Mouse (Mus musculus): ENCODE results near the gene Gprin2. TPM values are rescaled to one million over a fixed set of nuclear protein-coding genes. Genes with fewer than 3 reads are reported as not detected.
A peak's percentile ranks its signal among the peaks of the same experiment; 100 is the strongest.

Gene Gprin2
- polyA plus RNA-seq, 1 experiment from 2014 or later: 1.1 TPM

DNA sequence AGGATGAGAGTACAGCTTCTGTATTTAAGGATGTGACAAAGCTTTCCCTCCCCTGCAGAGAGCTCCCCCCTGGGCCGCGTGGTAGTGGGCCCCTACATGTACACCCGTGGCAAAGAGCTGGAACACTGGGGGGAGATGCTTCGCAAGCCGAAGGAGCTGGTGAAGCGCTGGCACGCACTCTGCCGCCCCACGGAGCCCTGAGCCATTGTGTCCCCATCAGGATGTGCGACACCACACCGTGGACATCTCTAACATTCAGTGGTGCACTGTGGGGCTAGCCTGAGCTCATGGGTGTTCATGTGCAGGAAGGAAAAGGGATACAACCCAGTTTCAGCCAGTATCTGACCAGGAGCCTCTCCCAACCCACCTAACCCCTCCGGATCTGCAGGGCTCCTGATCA is 26.5 kb upstream of the Gprin2 start:
- no peak overlapping the region for H3K4me3 ChIP-seq (ENCODE audit: low read depth, low read length)
- 82% methylated on average over 12 of the region's 12 CpGs for WGBS
- H3K9me3 ChIP-seq (ENCODE audit: control insufficient read depth, low read length): no peaks in the 10 kb centered on the region
- ATAC-seq (ENCODE audit: insufficient read depth, low FRiP score, low TSS enrichment): no peak
- no peak overlapping the region for H3K27ac ChIP-seq (ENCODE audit: low read depth, low read length)
- H3K9ac ChIP-seq (ENCODE audit: low read length): no peak overlapping the region
- no peaks in the 10 kb centered on the region for H3K4me1 ChIP-seq (ENCODE audit: control insufficient read depth, insufficient read depth, low read length)
- no peaks in the 10 kb centered on the region for H3K36me3 ChIP-seq (ENCODE audit: control insufficient read depth, insufficient read depth, low read length)
- DNase-seq (ENCODE audit: low spot score): no peak
- no peaks in the 10 kb centered on the region for H3K27me3 ChIP-seq (ENCODE audit: control insufficient read depth, insufficient read depth, low read length)
- no peak overlapping the region for H3K4me2 ChIP-seq (ENCODE audit: low read depth)

DNA sequence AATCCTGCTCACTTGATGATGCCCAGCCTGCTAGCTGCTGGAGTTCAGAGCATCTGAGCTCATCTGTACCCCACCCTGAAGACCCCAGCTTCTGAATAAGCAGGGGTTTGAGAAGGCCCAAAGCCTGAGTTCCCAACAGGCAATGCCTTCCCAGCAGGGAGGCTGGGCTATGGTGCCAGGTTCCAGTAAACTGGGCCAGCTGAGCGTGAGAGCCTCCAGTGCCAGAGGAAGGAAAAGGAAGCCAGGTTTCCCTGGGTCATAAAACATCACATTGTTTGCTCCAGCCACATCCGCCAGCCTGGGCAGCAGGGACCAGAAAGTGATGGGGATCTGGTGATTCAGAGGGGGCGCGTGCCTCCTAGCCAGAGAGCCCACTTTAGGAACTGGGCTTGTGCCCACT is 25.1 kb upstream of the Gprin2 start:
- H3K27me3 ChIP-seq (ENCODE audit: control insufficient read depth, insufficient read depth, low read length): no peaks in the 10 kb centered on the region
- WGBS: 72% methylated on average over 4 of the region's 4 CpGs

GRCm38 (mm10) chr14:34225986-34226385 is 24.5 kb upstream of the Gprin2 start:
- 89% methylated on average over 9 of the region's 9 CpGs for WGBS
- Histone ChIP-seq H3K27ac (ENCODE audit: low read depth, low read length) (no peak overlapping the region), H3K9ac (ENCODE audit: low read length) (no peak overlapping the region), H3K27me3 (ENCODE audit: control insufficient read depth, insufficient read depth, low read length) (no peaks in the 10 kb centered on the region), H3K4me3 (ENCODE audit: low read depth, low read length) (no peak overlapping the region), H3K4me1 (ENCODE audit: control insufficient read depth, insufficient read depth, low read length) (no peaks in the 10 kb centered on the region), H3K4me2 (ENCODE audit: low read depth) (no peak overlapping the region), H3K36me3 (ENCODE audit: control insufficient read depth, insufficient read depth, low read length) (no peaks in the 10 kb centered on the region), H3K9me3 (ENCODE audit: control insufficient read depth, low read length) (no peaks in the 10 kb centered on the region)
- no peak for ATAC-seq (ENCODE audit: insufficient read depth, low FRiP score, low TSS enrichment)
- DNase-seq (ENCODE audit: low spot score): no peak

More for the DNA sequence above, 25.1 kb upstream of the Gprin2 start:
- H3K27ac ChIP-seq (ENCODE audit: low read depth, low read length): no peak overlapping the region
- H3K4me1 ChIP-seq (ENCODE audit: control insufficient read depth, insufficient read depth, low read length): no peaks in the 10 kb centered on the region
- no peaks in the 10 kb centered on the region for H3K9me3 ChIP-seq (ENCODE audit: control insufficient read depth, low read length)
- no peaks in the 10 kb centered on the region for H3K36me3 ChIP-seq (ENCODE audit: control insufficient read depth, insufficient read depth, low read length)
- H3K4me2 ChIP-seq (ENCODE audit: low read depth): no peak overlapping the region
- DNase-seq (ENCODE audit: low spot score) (no peak), ATAC-seq (ENCODE audit: insufficient read depth, low FRiP score, low TSS enrichment) (no peak)
- H3K9ac ChIP-seq (ENCODE audit: low read length): no peak overlapping the region
- no peak overlapping the region for H3K4me3 ChIP-seq (ENCODE audit: low read depth, low read length)

- Histone ChIP-seq H3K9ac (ENCODE audit: low read length) (no peak overlapping the region), H3K27ac (ENCODE audit: low read depth, low read length) (no peak overlapping the region), H3K4me1 (ENCODE audit: control insufficient read depth, insufficient read depth, low read length) (no peaks in the 10 kb centered on the region), H3K27me3 (ENCODE audit: control insufficient read depth, insufficient read depth, low read length) (peaks cover 16% of the 10 kb centered on the region), H3K4me2 (ENCODE audit: low read depth) (no peak overlapping the region), H3K36me3 (ENCODE audit: control insufficient read depth, insufficient read depth, low read length) (no peaks in the 10 kb centered on the region), H3K9me3 (ENCODE audit: control insufficient read depth, low read length) (no peaks in the 10 kb centered on the region), H3K4me3 (ENCODE audit: low read depth, low read length) (no peak overlapping the region)
- ATAC-seq (ENCODE audit: insufficient read depth, low FRiP score, low TSS enrichment): no peak
- WGBS: 68% methylated on average over 5 of the region's 5 CpGs
- no peak for DNase-seq (ENCODE audit: low spot score)
Measured at GRCm38 (mm10) chr14:34223362-34223898, 22.0 kb upstream of the Gprin2 start.

DNA sequence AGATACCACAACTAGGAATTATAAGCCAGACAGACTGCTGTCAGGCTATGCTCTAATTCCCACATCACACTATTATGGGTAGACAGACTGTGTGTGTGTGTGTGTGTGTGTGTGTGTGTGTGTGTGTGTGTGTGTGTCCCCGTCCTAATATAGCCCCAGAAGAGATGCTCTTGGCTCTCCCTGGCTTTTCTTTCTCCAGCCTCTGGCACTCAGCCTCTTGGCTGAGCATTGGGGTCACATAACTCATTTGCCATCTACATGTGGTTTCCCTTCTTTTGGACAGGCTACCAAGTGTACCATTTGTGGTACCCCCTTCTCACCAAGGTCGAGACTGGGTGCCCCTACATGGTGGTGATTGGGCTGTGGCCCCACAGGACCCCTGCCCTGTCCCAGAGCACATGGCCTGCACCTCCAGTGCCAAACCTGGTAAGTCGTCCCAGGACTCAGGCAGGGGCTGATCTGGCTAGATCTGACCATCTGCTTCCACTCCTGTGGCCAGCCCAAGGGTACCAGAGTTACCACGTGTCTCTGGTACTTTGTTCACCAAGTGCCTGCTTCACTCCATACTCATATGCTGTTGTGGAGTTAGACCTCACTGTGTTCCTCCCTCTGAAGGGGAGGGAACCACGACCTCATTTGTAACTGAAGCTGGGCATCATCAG is 20.1 kb upstream of the Gprin2 start:
- ATAC-seq (ENCODE audit: insufficient read depth, low FRiP score, low TSS enrichment) (no peak), DNase-seq (ENCODE audit: low spot score) (no peak)
- WGBS: 69% methylated on average over 5 of the region's 5 CpGs

GRCm38 (mm10) chr14:34220426-34220825 is 19.0 kb upstream of the Gprin2 start:
- Histone ChIP-seq H3K9me3 (ENCODE audit: control insufficient read depth, low read length) (no peaks in the 10 kb centered on the region), H3K36me3 (ENCODE audit: control insufficient read depth, insufficient read depth, low read length) (no peaks in the 10 kb centered on the region), H3K9ac (ENCODE audit: low read length) (no peak overlapping the region), H3K4me2 (ENCODE audit: low read depth) (no peak overlapping the region), H3K4me3 (ENCODE audit: low read depth, low read length) (no peak overlapping the region), H3K4me1 (ENCODE audit: control insufficient read depth, insufficient read depth, low read length) (no peaks in the 10 kb centered on the region), H3K27me3 (ENCODE audit: control insufficient read depth, insufficient read depth, low read length) (peaks cover 16% of the 10 kb centered on the region), H3K27ac (ENCODE audit: low read depth, low read length) (no peak overlapping the region)
- DNase-seq (ENCODE audit: low spot score): no peak
- no peak for ATAC-seq (ENCODE audit: insufficient read depth, low FRiP score, low TSS enrichment)
- 69% methylated on average over 5 of the region's 5 CpGs for WGBS

More for the DNA sequence above, 20.1 kb upstream of the Gprin2 start:
- no peak overlapping the region for H3K4me2 ChIP-seq (ENCODE audit: low read depth)
- H3K27me3 ChIP-seq (ENCODE audit: control insufficient read depth, insufficient read depth, low read length): peaks cover 16% of the 10 kb centered on the region
- H3K27ac ChIP-seq (ENCODE audit: low read depth, low read length): no peak overlapping the region
- H3K9me3 ChIP-seq (ENCODE audit: control insufficient read depth, low read length): no peaks in the 10 kb centered on the region
- no peaks in the 10 kb centered on the region for H3K36me3 ChIP-seq (ENCODE audit: control insufficient read depth, insufficient read depth, low read length)
- no peak overlapping the region for H3K9ac ChIP-seq (ENCODE audit: low read length)
- no peak overlapping the region for H3K4me3 ChIP-seq (ENCODE audit: low read depth, low read length)
- H3K4me1 ChIP-seq (ENCODE audit: control insufficient read depth, insufficient read depth, low read length): no peaks in the 10 kb centered on the region

DNA sequence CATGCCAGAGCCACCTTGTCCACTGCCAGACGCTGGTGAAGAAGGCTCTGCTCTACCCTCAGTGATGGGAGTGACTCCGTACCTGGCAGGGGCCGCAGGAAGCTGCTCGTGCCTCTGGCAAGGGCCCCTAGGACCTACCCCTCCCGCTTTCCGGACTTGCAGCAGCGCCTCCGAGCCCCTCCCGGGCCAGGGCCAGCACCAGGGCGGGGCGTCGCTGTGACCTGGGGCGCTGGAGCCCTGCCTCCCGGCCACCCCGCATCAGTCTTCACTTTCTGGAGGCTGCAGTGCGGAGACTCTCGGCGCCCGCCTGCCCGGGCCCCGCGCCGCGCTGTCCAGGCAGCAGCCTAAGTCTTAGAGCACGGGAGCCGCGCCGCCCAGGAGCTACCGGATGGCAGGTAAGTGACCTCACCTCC is 18.3 kb upstream of the Gprin2 start:
- peak overlapping the region; percentile 41 for H3K4me2 ChIP-seq (ENCODE audit: low read depth)
- no peak; the same call in 1 of the 2 replicates for ATAC-seq (ENCODE audit: insufficient read depth, low FRiP score, low TSS enrichment)
- no peak overlapping the region for H3K4me3 ChIP-seq (ENCODE audit: low read depth, low read length)
- peak overlapping the region; percentile 32 for H3K9ac ChIP-seq (ENCODE audit: low read length)
- no peaks in the 10 kb centered on the region for H3K9me3 ChIP-seq (ENCODE audit: control insufficient read depth, low read length)
- 2% methylated on average over 29 of the region's 29 CpGs for WGBS
- peaks cover 16% of the 10 kb centered on the region for H3K27me3 ChIP-seq (ENCODE audit: control insufficient read depth, insufficient read depth, low read length)
- H3K4me1 ChIP-seq (ENCODE audit: control insufficient read depth, insufficient read depth, low read length): no peaks in the 10 kb centered on the region
- no peaks in the 10 kb centered on the region for H3K36me3 ChIP-seq (ENCODE audit: control insufficient read depth, insufficient read depth, low read length)
- DNase-seq (ENCODE audit: low spot score): no peak
- no peak overlapping the region for H3K27ac ChIP-seq (ENCODE audit: low read depth, low read length)

DNA sequence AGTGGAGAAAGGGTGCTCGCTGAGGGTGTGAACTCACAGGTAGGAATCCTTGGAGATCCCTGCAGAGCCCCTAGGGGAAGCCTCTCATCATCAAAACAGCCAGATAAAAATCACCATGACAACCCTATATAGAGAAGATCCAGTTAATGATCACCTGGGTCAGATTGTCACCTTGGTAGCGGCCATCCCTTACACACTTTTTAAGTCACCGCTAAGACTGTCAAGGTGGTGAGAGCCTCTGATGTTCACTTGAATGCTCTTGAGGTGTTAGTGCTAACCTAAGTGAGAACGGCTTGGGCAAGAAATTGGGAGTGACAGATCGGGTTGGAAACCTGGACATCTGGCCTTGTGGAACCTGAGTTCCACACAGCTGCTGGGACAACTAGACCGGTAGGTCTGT is 17.8 kb upstream of the Gprin2 start, which contains the start of gene Syt15:
Syt15 (plus strand) TSS at position 301 of the 400 bp plus-strand sequence.
- H3K4me3 ChIP-seq (ENCODE audit: low read depth, low read length): no peak within 1 kb of the TSS
- no peaks in the 10 kb centered on the region for H3K4me1 ChIP-seq (ENCODE audit: control insufficient read depth, insufficient read depth, low read length)
- H3K4me2 ChIP-seq (ENCODE audit: low read depth): peak within 1 kb of the TSS; percentile 41
- no peak within 1 kb of the TSS for H3K27ac ChIP-seq (ENCODE audit: low read depth, low read length)
- WGBS: 71% methylated on average over 6 of the region's 6 CpGs
- H3K27me3 ChIP-seq (ENCODE audit: control insufficient read depth, insufficient read depth, low read length): peaks cover 16% of the 10 kb centered on the region
- peak within 1 kb of the TSS; percentile 32 for H3K9ac ChIP-seq (ENCODE audit: low read length)
- H3K9me3 ChIP-seq (ENCODE audit: control insufficient read depth, low read length): no peaks in the 10 kb centered on the region
- DNase-seq (ENCODE audit: low spot score) (no peak), ATAC-seq (ENCODE audit: insufficient read depth, low FRiP score, low TSS enrichment) (no peak)
- no peaks in the 10 kb centered on the region for H3K36me3 ChIP-seq (ENCODE audit: control insufficient read depth, insufficient read depth, low read length)

- H3K27me3 ChIP-seq (ENCODE audit: control insufficient read depth, insufficient read depth, low read length): peaks cover 16% of the 10 kb centered on the region
Measured at GRCm38 (mm10) chr14:34215451-34216127, 14.1 kb upstream of the Gprin2 start.

More at GRCm38 (mm10) chr14:34215451-34216127, 14.1 kb upstream of the Gprin2 start:
- ATAC-seq (ENCODE audit: insufficient read depth, low FRiP score, low TSS enrichment) (no peak), DNase-seq (ENCODE audit: low spot score) (no peak)
- H3K9me3 ChIP-seq (ENCODE audit: control insufficient read depth, low read length): no peaks in the 10 kb centered on the region
- H3K9ac ChIP-seq (ENCODE audit: low read length): no peak overlapping the region
- H3K27ac ChIP-seq (ENCODE audit: low read depth, low read length): no peak overlapping the region
- no peak overlapping the region for H3K4me2 ChIP-seq (ENCODE audit: low read depth)
- no peak overlapping the region for H3K4me3 ChIP-seq (ENCODE audit: low read depth, low read length)
- no peaks in the 10 kb centered on the region for H3K36me3 ChIP-seq (ENCODE audit: control insufficient read depth, insufficient read depth, low read length)
- 79% methylated on average over 6 of the region's 6 CpGs for WGBS
- H3K4me1 ChIP-seq (ENCODE audit: control insufficient read depth, insufficient read depth, low read length): no peaks in the 10 kb centered on the region
